Mouse (Mus musculus): ENCODE data around the gene Coa4. TPM values are rescaled to one million over a fixed set of nuclear protein-coding genes. Genes with fewer than 3 reads are reported as not detected.

The Coa4 gene
- polyA plus RNA-seq, 1 experiment from 2014 or later, result 23.8 TPM

GRCm38 (mm10) chr7:100520663-100521285, 16.1 kb upstream of the Coa4 start:
- Histone ChIP-seq H3K9me3 (ENCODE audit: control insufficient read depth, low read length) (no peaks in the 10 kb centered on the region), H3K36me3 (ENCODE audit: control insufficient read depth, insufficient read depth, low read length) (no peaks in the 10 kb centered on the region), H3K9ac (ENCODE audit: low read depth, low read length) (no peak overlapping the region), H3K4me1 (ENCODE audit: control insufficient read depth, insufficient read depth, low read length) (no peaks in the 10 kb centered on the region), H3K4me3 (ENCODE audit: low read length) (no peak overlapping the region), H3K4me2 (replicated peaks; ENCODE audit: low read depth, low read length) (no peak overlapping the region), H3K27me3 (ENCODE audit: control insufficient read depth, insufficient read depth, low read length) (no peaks in the 10 kb centered on the region), H3K27ac (ENCODE audit: low read depth, low read length) (no peak overlapping the region)
- WGBS, result 20% methylated on average over 10 of the region's 10 CpGs
- ATAC-seq (ENCODE audit: low FRiP score, low TSS enrichment), result peak; percentile 46; the same call in 1 of the 2 replicates

GRCm38 (mm10) chr7:100522222-100522621, 14.6 kb upstream of the Coa4 start:
- Histone ChIP-seq H3K36me3 (ENCODE audit: control insufficient read depth, insufficient read depth, low read length) (no peaks in the 10 kb centered on the region), H3K9me3 (ENCODE audit: control insufficient read depth, low read length) (no peaks in the 10 kb centered on the region), H3K27me3 (ENCODE audit: control insufficient read depth, insufficient read depth, low read length) (no peaks in the 10 kb centered on the region), H3K27ac (ENCODE audit: low read depth, low read length) (no peak overlapping the region), H3K4me2 (replicated peaks; ENCODE audit: low read depth, low read length) (no peak overlapping the region), H3K4me1 (ENCODE audit: control insufficient read depth, insufficient read depth, low read length) (no peaks in the 10 kb centered on the region), H3K4me3 (ENCODE audit: low read length) (no peak overlapping the region), H3K9ac (ENCODE audit: low read depth, low read length) (no peak overlapping the region)
- WGBS, result 79% methylated on average over 3 of the region's 3 CpGs
- no peak for ATAC-seq (ENCODE audit: low FRiP score, low TSS enrichment)

- Histone ChIP-seq H3K27ac (ENCODE audit: low read depth, low read length) (no peak overlapping the region), H3K36me3 (ENCODE audit: control insufficient read depth, insufficient read depth, low read length) (no peaks in the 10 kb centered on the region), H3K9ac (ENCODE audit: low read depth, low read length) (no peak overlapping the region), H3K4me3 (ENCODE audit: low read length) (no peak overlapping the region), H3K27me3 (ENCODE audit: control insufficient read depth, insufficient read depth, low read length) (no peaks in the 10 kb centered on the region), H3K4me1 (ENCODE audit: control insufficient read depth, insufficient read depth, low read length) (no peaks in the 10 kb centered on the region), H3K4me2 (replicated peaks; ENCODE audit: low read depth, low read length) (no peak overlapping the region), H3K9me3 (ENCODE audit: control insufficient read depth, low read length) (no peaks in the 10 kb centered on the region)
- 78% methylated on average over 8 of the region's 8 CpGs for WGBS
- no peak for ATAC-seq (ENCODE audit: low FRiP score, low TSS enrichment)
Observed at GRCm38 (mm10) chr7:100524669-100525068, 12.2 kb upstream of the Coa4 start.

- no peak overlapping the region for H3K9ac ChIP-seq (ENCODE audit: low read depth, low read length)
- no peak overlapping the region for H3K4me3 ChIP-seq (ENCODE audit: low read length)
- no peak overlapping the region for H3K27ac ChIP-seq (ENCODE audit: low read depth, low read length)
- 93% methylated on average over 5 of the region's 5 CpGs for WGBS
- no peak for ATAC-seq (ENCODE audit: low FRiP score, low TSS enrichment)
- H3K36me3 ChIP-seq (ENCODE audit: control insufficient read depth, insufficient read depth, low read length), result no peaks in the 10 kb centered on the region
- H3K9me3 ChIP-seq (ENCODE audit: control insufficient read depth, low read length), result no peaks in the 10 kb centered on the region
- H3K27me3 ChIP-seq (ENCODE audit: control insufficient read depth, insufficient read depth, low read length), result no peaks in the 10 kb centered on the region
- H3K4me2 ChIP-seq (replicated peaks; ENCODE audit: low read depth, low read length), result no peak overlapping the region
- no peaks in the 10 kb centered on the region for H3K4me1 ChIP-seq (ENCODE audit: control insufficient read depth, insufficient read depth, low read length)
Observed at GRCm38 (mm10) chr7:100530766-100531165, 6.1 kb upstream of the Coa4 start.

GRCm38 (mm10) chr7:100533503-100533902, 3.4 kb upstream of the Coa4 start:
- no peaks in the 10 kb centered on the region for H3K9me3 ChIP-seq (ENCODE audit: control insufficient read depth, low read length)
- no peak overlapping the region for H3K27ac ChIP-seq (ENCODE audit: low read depth, low read length)
- no peaks in the 10 kb centered on the region for H3K27me3 ChIP-seq (ENCODE audit: control insufficient read depth, insufficient read depth, low read length)
- no peaks in the 10 kb centered on the region for H3K36me3 ChIP-seq (ENCODE audit: control insufficient read depth, insufficient read depth, low read length)
- no peak overlapping the region for H3K4me2 ChIP-seq (replicated peaks; ENCODE audit: low read depth, low read length)
- H3K9ac ChIP-seq (ENCODE audit: low read depth, low read length), result no peak overlapping the region
- no peak for ATAC-seq (ENCODE audit: low FRiP score, low TSS enrichment)
- WGBS, result 59% methylated on average over 2 of the region's 2 CpGs
- peaks cover 8% of the 10 kb centered on the region; the same call in 1 of the 2 replicates for H3K4me1 ChIP-seq (ENCODE audit: control insufficient read depth, insufficient read depth, low read length)
- H3K4me3 ChIP-seq (ENCODE audit: low read length), result no peak overlapping the region

GRCm38 (mm10) chr7:100534216-100534615, 2.7 kb upstream of the Coa4 start:
- Histone ChIP-seq H3K9ac (ENCODE audit: low read depth, low read length) (no peak overlapping the region), H3K9me3 (ENCODE audit: control insufficient read depth, low read length) (no peaks in the 10 kb centered on the region), H3K27me3 (ENCODE audit: control insufficient read depth, insufficient read depth, low read length) (no peaks in the 10 kb centered on the region), H3K4me2 (replicated peaks; ENCODE audit: low read depth, low read length) (no peak overlapping the region), H3K36me3 (ENCODE audit: control insufficient read depth, insufficient read depth, low read length) (peaks cover 4% of the 10 kb centered on the region), H3K4me3 (ENCODE audit: low read length) (no peak overlapping the region), H3K4me1 (ENCODE audit: control insufficient read depth, insufficient read depth, low read length) (peaks cover 8% of the 10 kb centered on the region; the same call in 1 of the 2 replicates), H3K27ac (ENCODE audit: low read depth, low read length) (no peak overlapping the region)
- ATAC-seq (ENCODE audit: low FRiP score, low TSS enrichment), result no peak
- WGBS, result 91% methylated on average over 3 of the region's 3 CpGs

- 81% methylated on average over 2 of the region's 2 CpGs for WGBS
- no peak overlapping the region for H3K9ac ChIP-seq (ENCODE audit: low read depth, low read length)
- no peak for ATAC-seq (ENCODE audit: low FRiP score, low TSS enrichment)
- H3K9me3 ChIP-seq (ENCODE audit: control insufficient read depth, low read length), result no peaks in the 10 kb centered on the region
- peaks cover 8% of the 10 kb centered on the region; the same call in 1 of the 2 replicates for H3K4me1 ChIP-seq (ENCODE audit: control insufficient read depth, insufficient read depth, low read length)
- peak overlapping the region; percentile 66 for H3K4me2 ChIP-seq (replicated peaks; ENCODE audit: low read depth, low read length)
- H3K36me3 ChIP-seq (ENCODE audit: control insufficient read depth, insufficient read depth, low read length), result peaks cover 15% of the 10 kb centered on the region
- peak overlapping the region; percentile 60 for H3K4me3 ChIP-seq (ENCODE audit: low read length)
- no peak overlapping the region for H3K27ac ChIP-seq (ENCODE audit: low read depth, low read length)
- no peaks in the 10 kb centered on the region for H3K27me3 ChIP-seq (ENCODE audit: control insufficient read depth, insufficient read depth, low read length)
Observed at GRCm38 (mm10) chr7:100535831-100536230, 1.0 kb upstream of the Coa4 start.

GRCm38 (mm10) chr7:100537519-100537902, 640 bp downstream of the Coa4 start:
- H3K27me3 ChIP-seq (ENCODE audit: control insufficient read depth, insufficient read depth, low read length), result no peaks in the 10 kb centered on the region
- peak overlapping the region; percentile 64 for H3K9ac ChIP-seq (ENCODE audit: low read depth, low read length)
- peaks cover 15% of the 10 kb centered on the region for H3K36me3 ChIP-seq (ENCODE audit: control insufficient read depth, insufficient read depth, low read length)
- H3K9me3 ChIP-seq (ENCODE audit: control insufficient read depth, low read length), result no peaks in the 10 kb centered on the region
- WGBS, result 29% methylated on average over 7 of the region's 7 CpGs
- peaks cover 8% of the 10 kb centered on the region; the same call in 1 of the 2 replicates for H3K4me1 ChIP-seq (ENCODE audit: control insufficient read depth, insufficient read depth, low read length)
- H3K27ac ChIP-seq (ENCODE audit: low read depth, low read length), result peak overlapping the region; percentile 76; the same call in 1 of the 2 replicates
- peak overlapping the region; percentile 60 for H3K4me3 ChIP-seq (ENCODE audit: low read length)
- no peak for ATAC-seq (ENCODE audit: low FRiP score, low TSS enrichment)
- H3K4me2 ChIP-seq (replicated peaks; ENCODE audit: low read depth, low read length), result peak overlapping the region; percentile 66

- Histone ChIP-seq H3K9ac (ENCODE audit: low read depth, low read length) (no peak overlapping the region), H3K36me3 (ENCODE audit: control insufficient read depth, insufficient read depth, low read length) (peaks cover 15% of the 10 kb centered on the region), H3K4me2 (replicated peaks; ENCODE audit: low read depth, low read length) (no peak overlapping the region), H3K9me3 (ENCODE audit: control insufficient read depth, low read length) (no peaks in the 10 kb centered on the region), H3K4me1 (ENCODE audit: control insufficient read depth, insufficient read depth, low read length) (peaks cover 8% of the 10 kb centered on the region; the same call in 1 of the 2 replicates), H3K4me3 (ENCODE audit: low read length) (no peak overlapping the region), H3K27ac (ENCODE audit: low read depth, low read length) (no peak overlapping the region), H3K27me3 (ENCODE audit: control insufficient read depth, insufficient read depth, low read length) (no peaks in the 10 kb centered on the region)
- ATAC-seq (ENCODE audit: low FRiP score, low TSS enrichment), result no peak
- WGBS, result 94% methylated on average over 9 of the region's 9 CpGs
Observed at GRCm38 (mm10) chr7:100539516-100539915, 2.6 kb downstream of the Coa4 start.

Measured in kidney, embryonic 14.5 days (tissue).